22 mouse cellular contexts compared by ENCODE assay signal in genomic region chrX:77545362-77546078, GRCm38 (mm10). TPM values are rescaled to one million over a fixed set of nuclear protein-coding genes. Genes with fewer than 3 reads are reported as not detected.
A peak's percentile ranks its signal among the peaks of the same experiment; 100 is the strongest.
DNase-seq lines count a peak whose midpoint lies in the region; ATAC-seq lines count a peak whose summit lies in the region.
"Had no signal": no experiment of that assay in that cellular context is flagged by ENCODE, and none has a peak within 500 bp of the region (broad histone marks: within the 10 kb centered on the region; RNA-seq: fewer than 3 reads in every experiment).

No protein-coding gene starts in this region.

- H3K4me2 ChIP-seq in heart, embryonic 16.5 days (ENCODE audit: low read depth, low read length), result no peak overlapping the region
- H3K4me2 ChIP-seq: embryonic facial prominence, embryonic 12.5 days; hindbrain, embryonic 14.5 days; intestine, embryonic 15.5 days; liver, embryonic 12.5 days; midbrain, embryonic 13.5 days had no signal

- no peak for DNase-seq in heart, adult 11 months
- DNase-seq in ovary, postnatal 36 days (ENCODE audit: low spot score), result no peak
- DNase-seq in right cerebral cortex, postnatal 36 days (ENCODE audit: low spot score in 2 of 2), result no peak
- no peak for DNase-seq in cerebellum, postnatal 14 days
- DNase-seq: adrenal gland, adult 8-10 months; B cell, adult 2 months; cerebellum, adult 18-20 months; gastrocnemius, postnatal 36 days; heart, postnatal 4 days; kidney, adult 8-10 months; kidney, postnatal 10 days; lung, adult 18-20 months; lung, postnatal 10 days had no signal

- H3K4me1 ChIP-seq in heart, embryonic 16.5 days (ENCODE audit: control insufficient read depth, insufficient read depth, low read length), result peaks cover 29% of the 10 kb centered on the region
- H3K4me1 ChIP-seq: embryonic facial prominence, embryonic 12.5 days; intestine, embryonic 15.5 days; midbrain, embryonic 13.5 days had no signal

- H3K27ac ChIP-seq in heart, embryonic 16.5 days (ENCODE audit: low read length), result peak overlapping the region; percentile 35; the same call in 1 of the 2 replicates
- H3K27ac ChIP-seq: embryonic facial prominence, embryonic 12.5 days; hindbrain, embryonic 14.5 days; intestine, embryonic 15.5 days; liver, embryonic 12.5 days; midbrain, embryonic 13.5 days; stomach, postnatal 0 days had no signal

- H3K9me3 ChIP-seq in heart, embryonic 16.5 days (replicated peaks; ENCODE audit: control insufficient read depth, low read length), result no peaks in the 10 kb centered on the region
- H3K9me3 ChIP-seq: embryonic facial prominence, embryonic 12.5 days; intestine, embryonic 15.5 days; liver, embryonic 12.5 days; midbrain, embryonic 13.5 days had no signal

- no peaks in the 10 kb centered on the region for H3K36me3 ChIP-seq in heart, embryonic 16.5 days (ENCODE audit: control insufficient read depth, insufficient read depth)
- H3K36me3 ChIP-seq: embryonic facial prominence, embryonic 12.5 days; intestine, embryonic 15.5 days; liver, embryonic 12.5 days; midbrain, embryonic 13.5 days had no signal

- no peak overlapping the region for H3K9ac ChIP-seq in heart, embryonic 16.5 days (ENCODE audit: low read length)
- H3K9ac ChIP-seq: embryonic facial prominence, embryonic 12.5 days; hindbrain, embryonic 14.5 days; intestine, embryonic 15.5 days; liver, embryonic 12.5 days; midbrain, embryonic 13.5 days had no signal

- H3K27me3 ChIP-seq in heart, embryonic 16.5 days (ENCODE audit: control insufficient read depth, insufficient read depth, low read length), result no peaks in the 10 kb centered on the region
- H3K27me3 ChIP-seq: embryonic facial prominence, embryonic 12.5 days; intestine, embryonic 15.5 days; liver, embryonic 12.5 days; midbrain, embryonic 13.5 days had no signal

- no peak overlapping the region for H3K4me3 ChIP-seq in heart, embryonic 16.5 days (ENCODE audit: low read length)
- H3K4me3 ChIP-seq: embryonic facial prominence, embryonic 12.5 days; intestine, embryonic 15.5 days; liver, embryonic 12.5 days; midbrain, embryonic 13.5 days had no signal

- no peak for ATAC-seq in heart, embryonic 16.5 days (replicated peaks; ENCODE audit: extremely low read depth, insufficient read depth, low FRiP score)
- ATAC-seq in CD4-positive, CD25-positive, alpha-beta regulatory T cell, adult 4 months, result peak; percentile 56
- peak; percentile 65 for ATAC-seq in granulocyte monocyte progenitor cell, adult 5-6 weeks (replicated peaks; ENCODE audit: poor library complexity, severe bottlenecking)
- ATAC-seq: intestine, embryonic 15.5 days; liver, embryonic 12.5 days; midbrain, embryonic 13.5 days had no signal

RNA-seq across cellular contexts. Expression of gene Tbl1x, which starts 34.7 kb away (rescaled TPM):
- 55.5 and 59.9 TPM in 2 replicates for polyA plus RNA-seq in heart, embryonic 16.5 days (2015; fragmentation: Nextera tagmentation; extraction: Ambion mirVana)
- 10 to 100 TPM; 28.4 to 29.3 TPM for polyA plus RNA-seq in CD4-positive, CD25-positive, alpha-beta regulatory T cell, adult 4 months (2017; shearing (Covaris generic))
- 38.5 and 41.5 TPM in 2 replicates for total RNA-seq in granulocyte monocyte progenitor cell, adult 5-6 weeks (2014; fragmentation: Nextera tagmentation)
- 33.1 and 37.9 TPM in 2 replicates for total RNA-seq in granulocyte monocyte progenitor cell, adult 5-6 weeks (2017)
